ENCODE assay signal across 23 mouse cellular contexts in genomic region chr2:43987919-43988318, GRCm38 (mm10).
"Had no signal": no experiment of that assay in that cellular context is flagged by ENCODE, and none has a peak within 500 bp of the region (broad histone marks: within the 10 kb centered on the region; RNA-seq: fewer than 3 reads in every experiment).

No protein-coding gene starts in this region.

- H3K27ac ChIP-seq: kidney, postnatal 0 days; limb, embryonic 12.5 days; limb, embryonic 15.5 days; liver, embryonic 14.5 days; macrophage; neural tube, embryonic 12.5 days; neural tube, embryonic 15.5 days; stomach, postnatal 0 days had no signal

- DNase-seq: kidney, adult 2 months; kidney, postnatal 25 days; layer of hippocampus, adult 9-11 months; left cerebral cortex, postnatal 4 days; liver, postnatal 0 days; lung, embryonic 14.5 days; right cerebral cortex, adult 18-20 months; right cerebral cortex, postnatal 14 days; right cerebral cortex, postnatal 4 days; thymus, adult 2 months; thymus, postnatal 14 days; thymus, postnatal 4 days had no signal

- H3K9ac ChIP-seq: limb, embryonic 12.5 days; limb, embryonic 15.5 days; liver, embryonic 14.5 days; liver, postnatal 0 days; lung, embryonic 14.5 days; neural tube, embryonic 12.5 days; neural tube, embryonic 15.5 days had no signal

- H3K4me3 ChIP-seq: layer of hippocampus, adult 2 months; limb, embryonic 12.5 days; limb, embryonic 15.5 days; neural tube, embryonic 12.5 days; neural tube, embryonic 15.5 days had no signal

- H3K36me3 ChIP-seq: limb, embryonic 12.5 days; limb, embryonic 15.5 days; neural tube, embryonic 12.5 days; neural tube, embryonic 15.5 days had no signal

- ATAC-seq: liver, postnatal 0 days; lung, postnatal 0 days had no signal

- H3K4me2 ChIP-seq: limb, embryonic 12.5 days; limb, embryonic 15.5 days; liver, embryonic 11.5 days; lung, embryonic 14.5 days; neural tube, embryonic 12.5 days; neural tube, embryonic 15.5 days had no signal

- H3K4me1 ChIP-seq: limb, embryonic 12.5 days; limb, embryonic 15.5 days; neural tube, embryonic 12.5 days; neural tube, embryonic 15.5 days had no signal

- H3K27me3 ChIP-seq: limb, embryonic 12.5 days; limb, embryonic 15.5 days; neural tube, embryonic 12.5 days; neural tube, embryonic 15.5 days had no signal

- H3K9me3 ChIP-seq: limb, embryonic 12.5 days; limb, embryonic 15.5 days; neural tube, embryonic 12.5 days; neural tube, embryonic 15.5 days had no signal
